Mouse (Mus musculus) CH12.LX (cell line): Measurements from ENCODE around the gene Nup35.

Source experiments
- POLR2A ChIP-seq: IDR thresholded peaks from 2 replicates; pipeline ENCODE4 v1.6.1; 2011; ENCODE audit warnings: low read depth, mild to moderate bottlenecking, improper control_type of control experiment, low read length
- POLR2AphosphoS2 ChIP-seq: IDR thresholded peaks from 2 replicates; pipeline ENCODE4 v1.6.1; 2011; ENCODE audit warnings: low read depth, low read length, improper control_type of control experiment
- USF2 ChIP-seq: conservative IDR thresholded peaks from 2 replicates; pipeline ENCODE4 v1.6.1; 2011; ENCODE audit warnings: low read depth, low read length, improper control_type of control experiment
- ZNF384 ChIP-seq: IDR thresholded peaks from 2 replicates; pipeline ENCODE4 v1.6.1; 2012; ENCODE audit warnings: low read depth, low read length, improper control_type of control experiment, inconsistent platforms

DNA sequence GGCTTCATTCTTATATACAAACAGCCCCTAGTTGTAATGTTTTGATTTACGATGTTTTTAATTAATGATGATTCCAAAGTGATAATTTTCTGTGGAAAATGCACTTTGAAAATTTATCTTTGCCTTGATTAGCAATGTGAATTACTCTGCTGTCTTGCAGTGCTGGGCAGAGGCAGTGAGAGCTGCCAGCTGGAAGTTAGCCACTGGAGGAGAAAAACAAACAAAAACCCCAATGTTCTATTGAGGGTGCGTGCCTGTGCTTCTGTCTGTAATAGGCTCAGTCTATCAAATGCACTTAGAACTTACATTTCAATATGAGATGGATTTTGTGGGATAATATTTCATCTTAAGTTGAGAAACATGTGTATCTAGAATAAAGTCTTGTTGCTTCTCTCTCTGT lies 4.2 kb upstream of the Nup35 start:
- no peak for TF ChIP-seq POLR2AphosphoS2
- no peak for TF ChIP-seq ZNF384
- no peak for TF ChIP-seq POLR2A
- no peak for TF ChIP-seq USF2
